Mouse (Mus musculus) forebrain, embryonic 10.5 days (tissue): ENCODE data around the gene Ung. TPM values are rescaled to one million over a fixed set of nuclear protein-coding genes. Genes with fewer than 3 reads are reported as not detected.
A peak's percentile ranks its signal among the peaks of the same experiment; 100 is the strongest.

Source experiments
- DNase-seq: peaks from one replicate; pipeline ENCODE4 v3.0.0-alpha.2; 2017; ENCODE audit warnings: low spot score; ENCODE audit errors: extremely low spot score
- H3K27ac ChIP-seq: fragments of 300-500 bp; sonication (generic); 2 replicates; pipeline ENCODE4 v1.5.1; 2016; ENCODE audit warnings: mild to moderate bottlenecking
- H3K27me3 ChIP-seq: fragments of 300-500 bp; sonication (generic); 2 replicates; pipeline ENCODE4 v1.6.1; 2016; ENCODE audit warnings: mild to moderate bottlenecking; ENCODE audit not compliant: poor library complexity, severe bottlenecking
- H3K36me3 ChIP-seq: fragments of 300-500 bp; sonication (generic); replicated peaks from 2 replicates; pipeline ENCODE4 v1.6.1; 2016; ENCODE audit warnings: mild to moderate bottlenecking, moderate library complexity
- H3K4me1 ChIP-seq: fragments of 300-500 bp; sonication (generic); 2 replicates; pipeline ENCODE4 v1.6.1; 2016
- H3K4me3 ChIP-seq: fragments of 300-500 bp; sonication (generic); 2 replicates; pipeline ENCODE4 v1.5.1; 2016; ENCODE audit warnings: mild to moderate bottlenecking, moderate library complexity
- H3K9me3 ChIP-seq: fragments of 300-500 bp; sonication (generic); 2 replicates; pipeline ENCODE4 v1.6.1; 2016; ENCODE audit warnings: mild to moderate bottlenecking, moderate library complexity
- WGBS: fragments of 180-500 bp; shearing (Covaris S2); methylation state at CpG from one replicate; pipeline ENCODE4 v1.1.7; 2016; 5-methylcytosine and 5-hydroxymethylcytosine counted together
- polyA plus RNA-seq: library from polyadenylated mRNA; unstranded; fragments of >200 nt; fragmentation: Nextera tagmentation; extraction: Ambion mirVana; gene quantifications from 2 replicates; pipeline ENCODE4 v1.2.1, GENCODE M21; 2016

The Ung gene
- polyA plus RNA-seq, 1 experiment from 2014 or later: 88.6 TPM

DNA sequence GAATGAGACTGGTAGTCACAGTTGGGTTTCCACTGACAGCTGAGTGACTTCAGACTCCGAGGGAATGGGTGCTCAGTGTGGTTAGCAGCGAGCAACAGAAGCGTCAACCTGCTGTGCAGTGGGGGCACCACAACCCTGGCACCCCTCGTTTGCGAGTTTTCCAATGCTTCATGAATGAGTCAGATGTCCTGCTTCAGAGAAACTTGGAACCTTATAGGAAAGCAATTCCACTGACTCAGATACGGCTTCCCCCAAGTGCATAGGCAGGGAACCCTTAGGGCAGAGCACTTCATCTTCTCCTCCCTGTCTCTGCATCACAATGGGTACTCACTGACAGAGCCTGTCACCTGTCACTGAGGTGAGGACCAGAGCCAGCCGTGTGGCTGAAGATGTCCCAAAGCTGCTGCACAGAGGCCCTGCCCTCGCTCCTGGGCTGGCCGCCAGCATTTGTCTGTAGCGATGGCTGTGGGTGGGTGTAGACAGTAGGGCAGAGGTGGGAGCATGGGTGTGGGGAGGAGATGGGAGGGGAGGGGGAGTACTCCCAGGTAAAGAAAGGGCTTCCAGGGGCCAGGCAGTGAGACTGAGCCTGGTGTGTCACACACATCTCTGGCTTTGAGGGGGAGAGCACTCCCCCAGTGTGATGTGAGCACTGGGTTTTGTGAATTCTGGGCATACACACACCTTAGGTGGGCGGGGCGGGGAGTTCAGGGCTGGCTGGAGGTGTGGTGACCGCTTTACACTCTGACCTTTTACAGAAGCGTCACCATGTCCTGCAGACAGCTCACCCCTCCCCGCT is 7.5 kb downstream of the Ung start:
- Histone ChIP-seq H3K9me3 (no peaks in the 10 kb centered on the region), H3K27me3 (no peaks in the 10 kb centered on the region), H3K4me3 (no peak overlapping the region), H3K4me1 (peaks cover 28% of the 10 kb centered on the region), H3K36me3 (peaks cover 86% of the 10 kb centered on the region), H3K27ac (no peak overlapping the region)
- no peak for DNase-seq
- 91% methylated on average over 15 of the region's 15 CpGs for WGBS

DNA sequence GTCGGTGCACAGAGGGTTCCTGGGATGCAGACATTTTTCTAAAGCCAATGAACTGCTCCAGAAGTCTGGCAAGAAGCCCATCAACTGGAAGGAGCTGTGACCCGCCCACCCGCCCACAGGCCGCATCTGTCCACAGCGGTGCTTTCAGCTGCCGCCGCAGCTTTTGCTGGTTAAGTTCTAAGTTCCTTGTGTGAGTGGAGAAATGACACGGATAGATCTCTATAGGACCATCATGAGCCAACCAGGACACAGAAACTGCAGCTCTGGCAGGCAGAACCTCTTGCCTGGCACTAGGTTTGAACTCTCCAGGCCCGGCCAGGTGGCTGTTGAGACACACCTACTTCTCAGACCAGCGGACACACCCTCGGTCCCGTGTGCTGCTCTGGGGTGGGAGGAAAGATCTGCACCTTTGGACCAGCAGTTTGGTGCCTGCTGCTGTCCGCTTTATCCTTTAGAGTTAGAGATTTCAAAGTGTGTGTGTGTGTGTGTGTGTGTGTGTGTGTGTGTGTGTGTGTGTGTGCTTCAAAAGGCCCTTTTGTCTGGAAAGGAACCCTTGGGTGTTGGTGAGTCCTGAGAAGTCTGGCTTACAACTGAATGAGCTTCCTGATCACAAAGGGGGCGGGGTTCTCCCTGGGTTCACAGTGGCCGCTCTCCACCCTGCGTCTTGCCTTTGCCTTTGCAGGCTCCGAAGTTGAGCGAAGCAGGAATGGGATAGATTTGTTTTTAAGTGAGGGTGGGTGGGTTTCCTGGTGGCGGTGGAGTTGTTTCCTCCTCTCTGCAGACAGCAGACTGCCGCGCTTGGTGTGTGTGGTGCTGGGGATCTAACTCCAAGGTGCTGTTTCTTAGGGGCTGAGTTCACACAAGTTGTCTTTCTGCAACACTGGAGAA is 8.3 kb downstream of the Ung start:
- DNase-seq: no peak
- Histone ChIP-seq H3K4me3 (no peak overlapping the region), H3K9me3 (no peaks in the 10 kb centered on the region), H3K27ac (no peak overlapping the region), H3K4me1 (peaks cover 20% of the 10 kb centered on the region), H3K27me3 (no peaks in the 10 kb centered on the region), H3K36me3 (peaks cover 77% of the 10 kb centered on the region)
- WGBS: 86% methylated on average over 21 of the region's 21 CpGs

DNA sequence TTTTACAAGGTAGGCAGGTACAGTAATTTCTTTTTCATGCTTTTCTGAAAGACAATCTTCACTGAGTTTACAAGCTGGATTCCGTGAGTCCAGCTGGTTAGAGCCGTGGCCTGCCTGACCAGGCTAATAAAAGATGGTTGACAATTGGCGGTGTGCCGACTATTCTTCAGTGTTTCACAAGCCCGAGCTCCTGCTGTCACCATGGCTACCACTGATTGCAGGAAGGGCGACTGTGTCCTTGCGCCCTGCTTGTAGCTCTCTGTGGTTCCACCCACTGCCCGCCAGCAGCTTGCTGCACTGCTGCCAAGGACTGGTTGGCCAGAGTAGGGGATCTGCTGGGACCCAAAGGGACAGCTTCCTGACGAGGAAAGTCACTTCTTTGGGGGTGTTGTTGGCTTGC is 9.0 kb downstream of the Ung start:
- DNase-seq: no peak
- H3K27ac ChIP-seq: no peak overlapping the region

DNA sequence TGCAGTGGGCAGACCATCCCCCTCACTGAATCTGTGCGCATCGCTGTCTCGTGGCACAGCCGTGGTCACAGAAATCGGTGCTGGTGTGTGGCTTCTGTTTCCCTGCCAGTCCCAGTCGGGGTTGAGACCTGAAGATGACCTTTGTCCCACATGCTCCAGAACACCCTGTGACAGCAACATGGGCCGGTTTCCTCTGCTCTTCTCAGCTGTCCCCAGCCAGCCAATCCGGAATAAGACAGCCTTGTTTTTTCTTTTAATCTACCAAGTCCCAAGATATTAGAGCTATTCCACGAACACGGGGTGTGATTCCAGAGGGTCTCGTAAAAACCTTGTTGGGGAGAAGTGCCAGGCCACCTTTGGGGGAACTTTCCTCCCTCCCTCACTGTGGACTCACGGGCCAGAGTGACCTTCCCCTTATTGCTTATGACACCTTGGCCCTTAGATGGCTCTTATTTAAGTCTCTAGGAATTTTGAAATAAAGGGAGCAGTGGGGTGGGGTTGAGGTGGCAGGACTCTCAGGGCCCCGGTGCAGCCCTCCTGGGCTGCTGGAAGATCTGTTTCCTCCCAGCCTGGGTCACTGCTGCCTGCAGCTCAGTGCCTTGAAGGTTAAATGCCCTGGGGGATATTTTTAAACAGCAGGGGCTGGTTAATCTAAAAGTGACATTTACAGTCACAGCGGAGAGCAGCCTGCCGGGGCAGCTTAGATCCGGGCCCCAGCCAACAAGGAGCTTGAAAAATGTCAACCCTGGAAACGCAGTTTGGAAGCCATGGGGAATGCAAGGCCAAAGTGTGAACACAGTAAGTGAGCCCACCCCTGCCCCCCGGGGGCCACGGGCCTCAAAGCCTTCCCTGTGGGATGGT is 16.1 kb downstream of the Ung start, which contains the start of gene Acacb:
Gene Acacb, plus strand, starts transcription at position 508 of the 861 bp plus-strand sequence.
- H3K27ac ChIP-seq: no peak within 1 kb of the TSS
- H3K4me1 ChIP-seq: peaks cover 28% of the 10 kb centered on the region
- 56% methylated on average over 19 of the region's 19 CpGs for WGBS
- H3K27me3 ChIP-seq: no peaks in the 10 kb centered on the region
- H3K36me3 ChIP-seq: no peaks in the 10 kb centered on the region
- H3K9me3 ChIP-seq: no peaks in the 10 kb centered on the region
- no peak within 1 kb of the TSS for H3K4me3 ChIP-seq
- DNase-seq: no peak

More for the DNA sequence above, 9.0 kb downstream of the Ung start:
- Histone ChIP-seq H3K4me3 (no peak overlapping the region), H3K36me3 (peaks cover 71% of the 10 kb centered on the region), H3K27me3 (no peaks in the 10 kb centered on the region), H3K4me1 (peaks cover 20% of the 10 kb centered on the region), H3K9me3 (no peaks in the 10 kb centered on the region)
- WGBS: 66% methylated on average over 9 of the region's 9 CpGs

DNA sequence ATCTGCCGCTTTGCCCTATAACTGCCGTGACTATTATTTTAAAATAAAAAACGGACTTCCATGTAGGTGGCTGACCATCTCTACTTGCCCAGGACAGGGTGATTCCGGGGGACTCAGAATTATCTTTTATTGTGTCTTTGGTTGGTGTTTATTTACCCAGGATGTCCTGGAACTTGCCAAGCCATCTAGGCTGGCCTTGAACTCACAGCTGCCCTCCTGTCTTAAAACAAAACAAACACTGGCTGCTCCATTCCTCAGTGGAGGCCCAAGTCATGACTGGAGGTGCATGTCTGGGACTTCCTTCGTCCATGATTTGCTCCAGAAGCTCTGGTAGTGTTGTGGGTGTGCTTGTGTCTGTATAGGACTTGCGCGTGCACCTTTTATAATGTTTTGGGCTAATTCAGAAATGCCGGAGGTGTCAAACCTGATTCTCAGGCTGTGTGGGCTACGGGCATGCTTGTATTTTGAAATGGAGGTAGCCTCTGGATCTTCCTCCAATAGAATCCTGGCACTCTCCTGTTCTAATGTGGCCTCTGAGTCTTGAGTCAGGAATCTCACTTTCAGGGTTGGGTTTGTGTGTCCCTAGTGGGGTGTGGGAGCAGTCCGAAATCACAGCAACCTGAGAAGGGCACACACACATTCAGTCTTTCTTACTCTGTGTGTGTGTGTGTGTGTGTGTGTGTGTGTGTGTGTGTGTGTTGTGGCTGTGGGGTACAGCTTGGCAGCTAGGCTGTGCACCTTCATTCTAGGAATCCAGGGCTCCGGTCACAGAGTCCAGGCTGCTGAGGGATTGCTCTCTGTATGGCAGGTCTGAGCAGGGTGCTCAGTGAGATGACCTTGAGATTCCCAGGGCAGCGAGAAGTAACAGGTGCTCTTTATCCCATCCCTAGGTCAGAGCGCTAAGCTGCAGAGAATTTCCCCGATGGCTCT is 17.1 kb downstream of the Ung start:
- Histone ChIP-seq H3K36me3 (no peaks in the 10 kb centered on the region), H3K4me3 (no peak overlapping the region), H3K27ac (no peak overlapping the region), H3K27me3 (no peaks in the 10 kb centered on the region), H3K9me3 (no peaks in the 10 kb centered on the region), H3K4me1 (peaks cover 28% of the 10 kb centered on the region)
- 89% methylated on average over 14 of the region's 14 CpGs for WGBS
- no peak for DNase-seq

DNA sequence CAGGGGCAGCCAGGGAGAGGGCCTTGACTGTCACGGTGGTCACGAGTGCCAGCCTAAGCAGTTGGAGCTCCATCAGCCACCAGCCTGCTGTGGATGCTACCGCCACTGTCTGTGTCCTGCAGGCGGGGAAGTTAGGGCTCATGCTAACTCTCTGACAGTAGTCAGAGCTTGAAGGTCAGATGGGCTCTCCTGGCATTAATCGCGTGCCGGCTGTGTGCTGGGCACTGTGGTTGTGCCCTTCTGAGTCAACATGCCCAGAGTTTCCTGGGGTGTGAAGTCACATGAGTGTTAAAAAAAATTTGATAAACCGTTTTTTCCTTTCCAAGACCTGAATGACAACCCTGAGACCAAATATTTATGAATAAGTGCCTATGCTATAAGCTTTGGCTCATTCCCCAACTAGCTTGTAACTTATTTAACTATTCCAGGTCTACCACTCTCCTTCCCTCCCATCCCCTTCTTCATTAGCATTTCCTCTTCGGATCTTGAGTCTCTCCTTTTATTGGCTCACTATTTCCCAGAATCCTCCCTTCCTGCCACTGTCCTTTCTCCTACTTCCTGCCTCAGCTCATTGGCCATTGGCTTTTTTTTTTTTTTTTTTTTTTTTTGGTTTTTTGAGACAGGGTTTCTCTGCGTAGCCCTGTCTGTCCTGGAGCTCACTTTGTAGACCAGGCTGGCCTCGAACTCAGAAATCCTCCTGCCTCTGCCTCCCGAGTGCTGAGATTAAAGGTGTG is 22.3 kb downstream of the Ung start:
- H3K9me3 ChIP-seq: no peaks in the 10 kb centered on the region
- DNase-seq: no peak
- no peak overlapping the region for H3K4me3 ChIP-seq
- 92% methylated on average over 12 of the region's 12 CpGs for WGBS
- H3K4me1 ChIP-seq: peaks cover 15% of the 10 kb centered on the region
- H3K27ac ChIP-seq: no peak overlapping the region
- no peaks in the 10 kb centered on the region for H3K36me3 ChIP-seq
- H3K27me3 ChIP-seq: no peaks in the 10 kb centered on the region

DNA sequence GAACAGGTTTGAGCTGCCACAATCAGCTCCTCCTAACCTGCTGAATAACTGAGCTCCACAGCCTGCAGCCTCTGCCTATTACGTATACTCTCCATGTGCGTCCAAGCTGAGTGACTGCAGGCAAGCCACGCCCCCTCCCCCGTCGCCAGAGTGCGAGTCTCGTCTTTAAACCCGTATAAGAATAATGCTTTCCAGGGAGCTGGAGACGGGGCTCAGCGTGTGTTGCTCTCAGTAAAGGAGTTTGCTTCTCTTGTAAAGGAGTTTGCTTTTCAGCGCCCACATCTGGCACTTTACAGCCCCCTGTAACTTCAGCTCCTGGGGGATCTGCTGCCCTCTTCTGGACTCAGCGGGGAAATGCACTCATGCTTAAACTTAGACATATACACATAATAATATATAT is 23.3 kb downstream of the Ung start:
- H3K4me1 ChIP-seq: peaks cover 15% of the 10 kb centered on the region
- H3K27me3 ChIP-seq: no peaks in the 10 kb centered on the region
- H3K36me3 ChIP-seq: no peaks in the 10 kb centered on the region
- peak; percentile 41 for DNase-seq
- no peaks in the 10 kb centered on the region for H3K9me3 ChIP-seq
- 6% methylated on average over 12 of the region's 12 CpGs for WGBS
- peak overlapping the region; percentile 51 for H3K4me3 ChIP-seq
- H3K27ac ChIP-seq: no peak overlapping the region

DNA sequence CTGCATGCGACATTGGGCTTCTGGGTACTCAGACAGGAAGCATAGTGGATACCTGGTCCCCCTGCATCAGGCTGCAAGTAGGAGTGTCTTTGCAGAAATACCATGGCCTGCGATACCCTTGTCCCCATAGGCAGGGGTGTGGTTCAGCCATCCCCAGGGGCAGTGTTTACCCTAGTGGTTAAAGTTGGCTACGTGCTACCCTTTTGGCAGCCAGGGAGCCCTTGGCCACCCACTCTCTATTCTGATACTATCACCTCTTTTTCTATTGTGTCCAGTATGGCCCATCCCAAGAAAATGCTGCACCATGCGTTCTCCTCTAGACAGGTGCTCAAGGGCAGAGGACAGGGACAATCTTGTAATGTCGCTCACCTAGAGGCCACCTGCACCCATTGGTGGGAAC is 24.6 kb downstream of the Ung start:
- Histone ChIP-seq H3K4me1 (peaks cover 15% of the 10 kb centered on the region), H3K9me3 (no peaks in the 10 kb centered on the region), H3K27ac (no peak overlapping the region), H3K27me3 (no peaks in the 10 kb centered on the region), H3K4me3 (no peak overlapping the region), H3K36me3 (no peaks in the 10 kb centered on the region)
- no peak for DNase-seq
- 85% methylated on average over 5 of the region's 5 CpGs for WGBS

DNA sequence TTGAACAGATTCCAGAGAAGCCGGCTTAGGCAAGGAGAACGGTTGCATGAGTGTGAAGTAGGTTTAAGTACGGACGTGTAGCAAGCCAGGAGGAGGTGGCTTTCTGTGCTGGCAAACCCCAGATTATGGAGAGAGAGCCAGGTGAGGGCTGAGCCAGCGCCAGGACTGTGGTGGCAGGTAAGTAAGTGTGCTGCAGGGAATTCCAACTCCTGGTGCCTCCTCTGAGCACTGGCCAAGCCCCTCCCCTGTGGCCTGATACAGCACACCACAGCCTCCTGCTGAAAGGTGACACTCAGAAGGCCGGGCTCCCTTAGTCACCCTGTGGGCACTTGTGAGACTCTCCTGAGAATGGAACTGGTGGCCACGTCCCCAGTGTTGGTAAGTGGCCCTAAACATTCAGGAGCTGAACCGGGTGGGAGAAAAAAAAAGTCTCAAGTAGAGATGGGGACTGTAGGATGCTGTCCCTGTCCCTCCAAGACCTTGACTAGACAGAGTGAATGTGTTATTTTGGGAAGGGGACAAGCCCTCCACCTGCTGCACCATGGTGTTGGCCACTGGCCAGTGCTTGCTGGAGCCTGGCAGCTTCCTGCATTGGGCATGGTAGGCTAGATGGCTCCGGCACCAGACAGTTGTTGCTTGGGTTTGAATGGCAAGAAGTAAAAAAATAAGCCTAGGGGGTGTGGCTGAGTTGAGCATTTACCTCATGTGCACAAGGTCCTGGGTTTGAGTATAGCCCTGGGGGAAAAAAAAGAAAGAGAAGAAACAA is 25.2 kb downstream of the Ung start:
- DNase-seq: no peak
- H3K4me1 ChIP-seq: peaks cover 15% of the 10 kb centered on the region
- H3K36me3 ChIP-seq: no peaks in the 10 kb centered on the region
- no peaks in the 10 kb centered on the region for H3K9me3 ChIP-seq
- no peak overlapping the region for H3K27ac ChIP-seq
- H3K4me3 ChIP-seq: no peak overlapping the region
- 66% methylated on average over 9 of the region's 9 CpGs for WGBS
- H3K27me3 ChIP-seq: no peaks in the 10 kb centered on the region

DNA sequence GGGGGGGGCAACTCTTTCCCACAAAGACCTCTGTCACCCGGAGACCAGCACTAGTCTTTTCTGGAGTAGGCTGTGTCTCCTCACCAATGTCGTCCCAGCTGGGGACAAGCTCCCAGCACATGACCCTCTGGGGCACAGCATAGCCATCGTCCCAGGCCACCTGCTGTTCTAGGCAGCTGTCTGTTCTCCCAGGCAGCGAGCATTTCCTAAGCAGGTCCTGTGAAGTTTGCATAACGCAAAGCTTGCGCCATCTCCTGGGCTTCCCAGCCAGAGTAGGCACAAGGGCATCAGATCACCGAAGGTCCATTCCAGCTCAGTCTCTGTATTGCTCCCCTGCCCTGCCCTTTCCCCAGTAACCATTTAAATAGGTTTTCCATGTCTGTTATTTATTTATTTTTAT is 27.1 kb downstream of the Ung start:
- H3K27ac ChIP-seq: no peak overlapping the region
- DNase-seq: no peak
- H3K36me3 ChIP-seq: no peaks in the 10 kb centered on the region
- no peak overlapping the region for H3K4me3 ChIP-seq
- 60% methylated on average over 7 of the region's 7 CpGs for WGBS
- H3K27me3 ChIP-seq: no peaks in the 10 kb centered on the region
- H3K4me1 ChIP-seq: peaks cover 15% of the 10 kb centered on the region
- H3K9me3 ChIP-seq: no peaks in the 10 kb centered on the region

DNA sequence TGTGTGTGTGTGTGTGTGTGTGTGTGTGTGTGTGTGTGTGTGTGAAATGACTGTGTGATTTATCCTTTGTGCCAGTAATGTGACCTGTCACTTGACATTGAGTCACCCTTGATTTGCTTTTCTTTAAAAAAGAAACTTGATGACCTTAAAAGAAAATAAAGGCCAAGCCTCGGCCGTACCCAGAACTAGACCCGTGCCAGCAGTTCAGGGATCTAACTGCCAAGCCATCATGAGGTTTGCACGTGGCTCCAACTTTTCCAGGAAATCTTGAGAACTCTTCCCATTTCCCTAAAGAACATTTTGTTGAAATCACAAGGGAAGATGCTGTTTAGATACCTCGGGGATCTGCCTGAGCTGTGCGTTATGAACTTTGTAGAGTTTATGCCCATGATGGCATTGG is 31.2 kb downstream of the Ung start:
- H3K4me1 ChIP-seq: peaks cover 3% of the 10 kb centered on the region; the same call in 1 of the 2 replicates
- no peak overlapping the region for H3K27ac ChIP-seq
- whole genome bisulfite sequencing: 90% methylated on average over 6 of the region's 6 CpGs
- H3K4me3 ChIP-seq: no peak overlapping the region
- no peaks in the 10 kb centered on the region for H3K36me3 ChIP-seq
- H3K27me3 ChIP-seq: no peaks in the 10 kb centered on the region
- H3K9me3 ChIP-seq: no peaks in the 10 kb centered on the region
- DNase-seq: no peak
